Mouse (Mus musculus): ENCODE results near the gene Fbxo11. TPM values are rescaled to one million over a fixed set of nuclear protein-coding genes. Genes with fewer than 3 reads are reported as not detected.

Fbxo11 gene
- total and polyA plus RNA-seq, 3 experiments, result 9.4 to 91.4 (median 17.5) TPM

DNA sequence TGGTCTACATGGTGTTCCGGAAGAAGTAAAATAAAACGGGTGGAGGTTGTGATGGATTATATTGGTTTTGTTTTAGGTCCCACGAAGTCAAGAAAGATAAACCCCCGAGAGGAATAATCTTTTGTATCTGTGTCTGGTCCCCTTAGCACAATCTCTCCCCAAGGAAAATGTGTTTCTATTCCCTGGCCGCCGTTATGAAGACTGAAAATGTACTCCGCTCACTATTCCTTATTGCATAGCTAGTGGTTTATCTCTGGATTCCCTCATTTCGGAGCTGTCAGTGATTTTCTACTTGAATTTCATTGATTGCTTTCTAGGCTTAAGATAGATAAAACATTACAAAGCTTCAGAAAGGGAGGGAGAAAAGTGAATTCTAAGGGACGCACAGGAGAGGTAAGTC is 1.7 kb upstream of the Fbxo11 start:
- Histone ChIP-seq H3K4me3 (ENCODE audit: control insufficient read depth in 1 of 2, insufficient read depth in 1 of 2, low read depth in 2 of 2, low read length in 2 of 2) (peak overlapping the region; percentile 57 to 60), H3K4me1 (ENCODE audit: control insufficient read depth in 1 of 2, insufficient read depth in 2 of 2, low read length in 2 of 2) (peaks cover 7 to 10% of the 10 kb centered on the region in 2 experiments), H3K9ac (ENCODE audit: control insufficient read depth, low read depth, low read length, poor library complexity, severe bottlenecking) (peak overlapping the region; percentile 72), H3K36me3 (ENCODE audit: control insufficient read depth in 1 of 2, insufficient read depth in 2 of 2, low read length in 2 of 2) (peaks cover 0 to 19% of the 10 kb centered on the region in 2 experiments; a peak in 2 of 4 replicates), H3K9me3 (replicated peaks; ENCODE audit: insufficient read depth, low read length) (no peaks in the 10 kb centered on the region), H3K27me3 (ENCODE audit: control insufficient read depth in 1 of 2, insufficient read depth in 2 of 2, low read length in 2 of 2) (no peaks in the 10 kb centered on the region), H3K27ac (ENCODE audit: control insufficient read depth, low read depth, low read length) (peak overlapping the region; percentile 94), H3K79me2 (ENCODE audit: control insufficient read depth, insufficient read depth, low read length, poor library complexity) (peaks cover 36% of the 10 kb centered on the region)
- no peak for TF ChIP-seq USF1 (IDR thresholded peaks at IDR 0.05; ENCODE audit: low read depth, low read length)
- no peak for TF ChIP-seq GATA1 (IDR thresholded peaks at IDR 0.05; ENCODE audit: low read depth, low read length)
- peak; percentile 24; the same call in 1 of the 2 replicates for TF ChIP-seq MXI1 (IDR thresholded peaks at IDR 0.05; ENCODE audit: low read depth, low read length)
- TF ChIP-seq RCOR1 (IDR thresholded peaks at IDR 0.05; ENCODE audit: low read depth, low read length), result peak; percentile 41; the same call in 1 of the 2 replicates
- no peak for TF ChIP-seq MAZ (IDR thresholded peaks at IDR 0.05; ENCODE audit: low read depth, low read length)
- no peak for TF ChIP-seq MYC (IDR thresholded peaks at IDR 0.05; ENCODE audit: low read depth, low read length)
- TF ChIP-seq CHD1 (IDR thresholded peaks at IDR 0.05; ENCODE audit: low read depth, low read length), result peak; percentile 61; the same call in 1 of the 2 replicates
- DNase-seq (ENCODE audit: low read depth, low spot score), result peak; percentile 44

DNA sequence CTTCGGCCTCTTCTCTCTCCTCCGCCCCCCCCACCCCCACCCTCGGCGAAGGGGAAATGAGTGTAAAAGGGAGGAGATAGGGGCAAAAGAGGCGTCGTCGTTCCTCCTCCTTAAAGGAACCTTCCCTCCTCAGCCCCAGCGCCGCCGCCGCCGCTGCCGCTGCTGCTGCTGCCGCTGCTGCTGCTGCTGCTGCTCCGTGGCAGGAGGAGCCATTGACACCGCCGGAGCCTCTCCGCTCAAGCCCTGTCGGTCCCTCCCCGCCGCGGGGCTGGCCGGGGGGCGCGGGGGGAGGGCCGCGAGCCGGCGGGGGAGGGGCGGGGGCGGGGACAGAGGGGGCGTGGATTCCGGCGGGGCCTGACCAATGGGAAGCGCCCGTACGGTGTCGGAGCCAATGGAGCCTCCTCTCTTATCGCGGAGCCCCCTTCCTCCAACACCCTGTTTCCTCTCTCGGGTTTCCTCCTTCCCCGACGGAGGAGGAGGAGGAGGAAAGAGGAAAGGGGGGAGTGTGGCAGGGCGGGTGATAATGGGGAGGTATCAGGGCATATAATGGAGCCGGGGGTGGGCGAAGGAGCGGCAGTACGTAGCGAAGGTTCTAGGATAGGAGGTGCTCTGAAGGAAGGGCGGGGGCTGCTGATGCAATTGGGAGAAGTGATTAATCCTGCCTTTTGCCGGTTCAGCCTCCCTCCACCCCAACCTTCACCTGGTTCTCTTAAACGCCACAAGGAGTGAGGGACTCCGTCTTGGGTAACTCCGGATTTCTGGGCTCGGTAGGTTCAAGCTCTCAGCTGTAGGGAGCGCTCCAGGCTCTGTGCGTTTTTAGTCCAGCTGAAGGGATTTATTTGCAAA is 933 bp upstream of the Fbxo11 start:
- peaks cover 3 to 7% of the 10 kb centered on the region in 2 experiments; a peak in 3 of 4 replicates for H3K4me1 ChIP-seq (ENCODE audit: control insufficient read depth in 1 of 2, insufficient read depth in 2 of 2, low read length in 2 of 2)
- peak overlapping the region; percentile 99 for H3K9ac ChIP-seq (ENCODE audit: control insufficient read depth, low read depth, low read length, poor library complexity, severe bottlenecking)
- H3K27me3 ChIP-seq (ENCODE audit: control insufficient read depth in 1 of 2, insufficient read depth in 2 of 2, low read length in 2 of 2), result no peaks in the 10 kb centered on the region
- peaks cover 0 to 15% of the 10 kb centered on the region in 2 experiments; a peak in 2 of 4 replicates for H3K36me3 ChIP-seq (ENCODE audit: control insufficient read depth in 1 of 2, insufficient read depth in 2 of 2, low read length in 2 of 2)
- peak overlapping the region; percentile 70 to 79 for H3K4me3 ChIP-seq (ENCODE audit: control insufficient read depth in 1 of 2, insufficient read depth in 1 of 2, low read depth in 2 of 2, low read length in 2 of 2)
- peaks cover 42% of the 10 kb centered on the region for H3K79me2 ChIP-seq (ENCODE audit: control insufficient read depth, insufficient read depth, low read length, poor library complexity)
- H3K9me3 ChIP-seq (replicated peaks; ENCODE audit: insufficient read depth, low read length), result no peaks in the 10 kb centered on the region
- H3K27ac ChIP-seq (ENCODE audit: control insufficient read depth, low read depth, low read length), result peak overlapping the region; percentile 97
- peak; percentile 98 for DNase-seq (ENCODE audit: low read depth, low spot score)
- TF ChIP-seq MAZ (IDR thresholded peaks at IDR 0.05; ENCODE audit: low read depth, low read length), result peak; percentile 94
- TF ChIP-seq MAX (IDR thresholded peaks at IDR 0.05; ENCODE audit: low read length), result no peak
- TF ChIP-seq NRF1 (IDR thresholded peaks at IDR 0.05; ENCODE audit: insufficient read depth, low read depth, low read length, poor library complexity, severe bottlenecking), result no peak
- peak; percentile 60 for TF ChIP-seq ETS1 (IDR thresholded peaks at IDR 0.05; ENCODE audit: low read depth, low read length)
- TF ChIP-seq SIN3A (IDR thresholded peaks at IDR 0.05; ENCODE audit: low read length), result peak; percentile 92
- no peak for TF ChIP-seq POLR2AphosphoS5 (IDR thresholded peaks at IDR 0.05; ENCODE audit: borderline replicate concordance, low read depth, low read length)
- no peak for TF ChIP-seq RCOR1 (IDR thresholded peaks at IDR 0.05; ENCODE audit: low read depth, low read length)
- TF ChIP-seq TAL1 (IDR thresholded peaks at IDR 0.05; ENCODE audit: low read length), result no peak
- peak; percentile 21; the same call in 1 of the 2 replicates for TF ChIP-seq SMC3 (IDR thresholded peaks at IDR 0.05; ENCODE audit: low read depth, low read length)
- TF ChIP-seq EP300 (IDR thresholded peaks at IDR 0.05; ENCODE audit: low read depth in 1 of 2, low read length in 2 of 2), result peak in 1 of 2 experiments; percentile 67; a peak in 2 of 4 replicates
- TF ChIP-seq CHD1 (IDR thresholded peaks at IDR 0.05; ENCODE audit: low read depth, low read length), result no peak
- peak; percentile 44; the same call in 1 of the 2 replicates for TF ChIP-seq TCF12 (IDR thresholded peaks at IDR 0.05; ENCODE audit: low read depth, low read length)
- TF ChIP-seq JUND (IDR thresholded peaks at IDR 0.05; ENCODE audit: low read depth, low read length), result no peak
- no peak for TF ChIP-seq MYC (IDR thresholded peaks at IDR 0.05; ENCODE audit: low read depth, low read length)
- peak; percentile 80 for TF ChIP-seq TBP (IDR thresholded peaks at IDR 0.05; ENCODE audit: low read depth, low read length)
- peak; percentile 71 for TF ChIP-seq ELF1 (IDR thresholded peaks at IDR 0.05; ENCODE audit: low read depth, low read length)
- TF ChIP-seq BHLHE40 (IDR thresholded peaks at IDR 0.05; ENCODE audit: borderline replicate concordance, low read depth, low read length), result 0 out of 2 replicates have a peak, but pooled peaks have one; percentile 26
- TF ChIP-seq MAFK (IDR thresholded peaks at IDR 0.05; ENCODE audit: borderline replicate concordance, low read depth, low read length), result no peak
- TF ChIP-seq MEF2A (IDR thresholded peaks at IDR 0.05; ENCODE audit: extremely low read depth, insufficient replicate concordance, low read depth, low read length, poor library complexity, severe bottlenecking), result no peak
- no peak; the same call in 1 of the 2 replicates for TF ChIP-seq ZC3H11A (IDR thresholded peaks at IDR 0.05; ENCODE audit: low read depth, low read length)
- TF ChIP-seq POLR2AphosphoS2 (IDR thresholded peaks at IDR 0.05; ENCODE audit: low read length), result peak; percentile 69
- peak; percentile 48; the same call in 1 of the 2 replicates for TF ChIP-seq CHD2 (IDR thresholded peaks at IDR 0.05; ENCODE audit: low read length)
- peak; percentile 41 for TF ChIP-seq RAD21 (IDR thresholded peaks at IDR 0.05; ENCODE audit: low read depth, low read length)
- TF ChIP-seq GABPA (IDR thresholded peaks at IDR 0.05; ENCODE audit: low read depth, low read length), result no peak
- TF ChIP-seq CTCF (IDR thresholded peaks at IDR 0.05 in 2 of 3, conservative IDR thresholded peaks at IDR 0.05 in 1 of 3; ENCODE audit: control insufficient read depth in 1 of 3, insufficient read depth in 1 of 3, low read depth in 2 of 3, low read length in 3 of 3, poor library complexity in 1 of 3, severe bottlenecking in 1 of 3), result peak; percentile 11 to 47 (median 31); a peak in 4 of 6 replicates

All from MEL (cell line).